Mouse (Mus musculus): ENCODE measurements at regions not wholly inside any gene's neighbourhood (a gene's known extent, or its start where the extent isn't known, plus 50 kb on each side); places are given as distances from the start of the nearest gene placed in this dataset.
A peak's percentile ranks its signal among the peaks of the same experiment; 100 is the strongest.
"Not testable (repeated sequence)": the region's sequence is repeated elsewhere in the genome, so short reads cannot be mapped to it uniquely, and the experiment has no call there.

- no peak overlapping the region for H3K9ac ChIP-seq
- no peaks in the 10 kb centered on the region for H3K27me3 ChIP-seq (ENCODE audit: insufficient read depth, low read length)
- 93% methylated on average over 5 of the region's 5 CpGs for WGBS
- H3K9me3 ChIP-seq (ENCODE audit: low read length): no peaks in the 10 kb centered on the region
- H3K4me3 ChIP-seq (ENCODE audit: low read depth, low read length): no peak overlapping the region
- H3K4me2 ChIP-seq (ENCODE audit: low read depth): no peak overlapping the region
- ATAC-seq (no peak), DNase-seq (no peak)
- no peaks in the 10 kb centered on the region for H3K4me1 ChIP-seq (ENCODE audit: insufficient read depth)
- TF ChIP-seq CTCF (IDR thresholded peaks at IDR 0.05; ENCODE audit: low read depth): no peak
- no peaks in the 10 kb centered on the region for H3K36me3 ChIP-seq (ENCODE audit: insufficient read depth)
- no peak overlapping the region for H3K27ac ChIP-seq (ENCODE audit: low read depth, low read length)
These were observed 55.4 kb upstream of the Il33 start for GRCm38 (mm10) chr19:29869526-29869925.

GRCm38 (mm10) chr19:29868681-29869080, 55.9 kb upstream of the Ranbp6 start:
- not testable (repeated sequence) for H3K4me1 ChIP-seq (ENCODE audit: insufficient read depth)

GRCm38 (mm10) chr19:29866822-29867221, 54.0 kb upstream of the Ranbp6 start:
- Histone ChIP-seq H3K4me2 (ENCODE audit: low read depth) (no peak overlapping the region), H3K9ac (no peak overlapping the region), H3K9me3 (ENCODE audit: low read length) (no peaks in the 10 kb centered on the region), H3K4me1 (ENCODE audit: insufficient read depth) (no peaks in the 10 kb centered on the region), H3K27me3 (ENCODE audit: insufficient read depth, low read length) (no peaks in the 10 kb centered on the region), H3K4me3 (ENCODE audit: low read depth, low read length) (no peak overlapping the region), H3K36me3 (ENCODE audit: insufficient read depth) (no peaks in the 10 kb centered on the region), H3K27ac (ENCODE audit: low read depth, low read length) (no peak overlapping the region)
- no peak for TF ChIP-seq CTCF (IDR thresholded peaks at IDR 0.05; ENCODE audit: low read depth)
- DNase-seq (no peak), ATAC-seq (no peak)
- WGBS: 85% methylated on average over 3 of the region's 3 CpGs

More at GRCm38 (mm10) chr19:29868681-29869080, 55.9 kb upstream of the Ranbp6 start:
- H3K4me2 ChIP-seq (ENCODE audit: low read depth); ATAC-seq; H3K4me3 ChIP-seq (ENCODE audit: low read depth, low read length); H3K9ac ChIP-seq; H3K27ac ChIP-seq (ENCODE audit: low read depth, low read length); DNase-seq; H3K27me3 ChIP-seq (ENCODE audit: insufficient read depth, low read length); H3K9me3 ChIP-seq (ENCODE audit: low read length); H3K36me3 ChIP-seq (ENCODE audit: insufficient read depth): not testable (repeated sequence)
- WGBS: 93% methylated on average over 1 of the region's 1 CpGs

- TF ChIP-seq CTCF (IDR thresholded peaks at IDR 0.05; ENCODE audit: low read depth): no peak
- H3K9me3 ChIP-seq (ENCODE audit: low read length): no peaks in the 10 kb centered on the region
- DNase-seq (no peak), ATAC-seq (no peak)
- no peak overlapping the region for H3K4me2 ChIP-seq (ENCODE audit: low read depth)
- 81% methylated on average over 1 of the region's 1 CpGs for WGBS
- no peaks in the 10 kb centered on the region for H3K27me3 ChIP-seq (ENCODE audit: insufficient read depth, low read length)
- H3K36me3 ChIP-seq (ENCODE audit: insufficient read depth): no peaks in the 10 kb centered on the region
- no peak overlapping the region for H3K27ac ChIP-seq (ENCODE audit: low read depth, low read length)
- no peak overlapping the region for H3K9ac ChIP-seq
- H3K4me3 ChIP-seq (ENCODE audit: low read depth, low read length): no peak overlapping the region
- H3K4me1 ChIP-seq (ENCODE audit: insufficient read depth): no peaks in the 10 kb centered on the region
These were observed 52.4 kb upstream of the Ranbp6 start for GRCm38 (mm10) chr19:29865142-29865541.

GRCm38 (mm10) chr19:29862808-29863207, 50.0 kb upstream of the Ranbp6 start:
- DNase-seq: peak; percentile 31
- ATAC-seq: 0 out of 2 replicates have a peak, but pooled peaks have one; percentile 23
- H3K9me3 ChIP-seq (ENCODE audit: low read length): no peaks in the 10 kb centered on the region
- no peaks in the 10 kb centered on the region for H3K27me3 ChIP-seq (ENCODE audit: insufficient read depth, low read length)
- no peaks in the 10 kb centered on the region for H3K4me1 ChIP-seq (ENCODE audit: insufficient read depth)
- no peak overlapping the region for H3K4me2 ChIP-seq (ENCODE audit: low read depth)
- H3K36me3 ChIP-seq (ENCODE audit: insufficient read depth): no peaks in the 10 kb centered on the region
- no peak for TF ChIP-seq CTCF (IDR thresholded peaks at IDR 0.05; ENCODE audit: low read depth)
- H3K4me3 ChIP-seq (ENCODE audit: low read depth, low read length): no peak overlapping the region
- H3K27ac ChIP-seq (ENCODE audit: low read depth, low read length): no peak overlapping the region
- no peak overlapping the region for H3K9ac ChIP-seq

Measured in forebrain, postnatal 0 days (tissue).